Mouse (Mus musculus) spleen, postnatal 36 days (tissue): Measurements from ENCODE around the gene Gm12888.
"Not testable (repeated sequence)": the region's sequence is repeated elsewhere in the genome, so short reads cannot be mapped to it uniquely, and the experiment has no call there.

Source experiments
- DNase-seq, 2 experiments: peaks; one replicate each; pipeline ENCODE4 v3.0.0; 2022; ENCODE audit warnings: low spot score in 2 of 2, mixed read lengths in 1 of 2

Gm12888 gene

DNA sequence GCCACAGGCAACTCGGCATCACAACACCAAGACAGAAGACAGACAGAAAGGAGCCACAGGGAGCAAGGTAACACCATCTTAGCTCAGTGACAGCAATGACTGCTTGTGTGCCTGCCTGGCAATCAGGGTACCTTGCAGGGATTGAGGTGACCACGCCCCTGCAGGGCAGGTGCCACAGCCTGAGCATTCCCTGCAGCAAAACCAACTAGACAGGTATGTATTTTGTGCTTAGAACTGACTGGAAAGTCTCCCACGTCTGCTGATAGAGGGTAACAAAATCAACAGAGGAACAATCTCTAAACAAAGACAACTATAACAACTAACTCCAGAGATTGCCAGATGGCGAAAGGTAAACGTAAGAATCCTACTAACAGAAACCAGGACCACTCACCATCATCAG, at the start of gene Gm12888:
Gene Gm12888 (minus strand): TSS at position 101 of the 400 bp plus-strand sequence.
- not testable (repeated sequence) for DNase-seq
